Mouse (Mus musculus) C2C12 (cell line): ENCODE results near the gene Cntfr. TPM values are rescaled to one million over a fixed set of nuclear protein-coding genes. Genes with fewer than 3 reads are reported as not detected.

Experiments
- H3K27me3 ChIP-seq: one replicate; pipeline ENCODE4 v1.6.1; 2011; ENCODE audit not compliant: control insufficient read depth, insufficient read depth, insufficient read length
- H3K36me3 ChIP-seq: one replicate; pipeline ENCODE4 v1.6.1; 2011; ENCODE audit not compliant: control insufficient read depth, insufficient read depth
- H3K4me3 ChIP-seq: one replicate; pipeline ENCODE4 v1.5.1; 2011; ENCODE audit warnings: mild to moderate bottlenecking, control low read depth; ENCODE audit not compliant: poor library complexity, insufficient read depth, severe bottlenecking
- H3K79me2 ChIP-seq: one replicate; pipeline ENCODE4 v1.6.1; 2011; ENCODE audit not compliant: control insufficient read depth, insufficient read depth
- H3K79me3 ChIP-seq: one replicate; pipeline ENCODE4 v1.6.1; 2011; ENCODE audit warnings: low read depth, control low read depth
- H3ac ChIP-seq: one replicate; pipeline ENCODE3; 2011; ENCODE audit warnings: low read depth; ENCODE audit not compliant: control insufficient read depth, insufficient read length
- CEBPB ChIP-seq: IDR thresholded peaks from one replicate; pipeline ENCODE4 v1.6.1; 2011; ENCODE audit warnings: low read depth, mild to moderate bottlenecking, control low read depth, moderate library complexity
- CTCF ChIP-seq: IDR thresholded peaks from one replicate; pipeline ENCODE4 v1.5.1; 2011; ENCODE audit not compliant: control insufficient read depth, insufficient read depth, insufficient read length
- FOSL1 ChIP-seq: IDR thresholded peaks from one replicate; pipeline ENCODE4 v1.8.0; 2011; ENCODE audit warnings: mild to moderate bottlenecking, low read length; ENCODE audit not compliant: poor library complexity, insufficient read depth, severe bottlenecking
- MAX ChIP-seq: IDR thresholded peaks from one replicate; pipeline ENCODE4 v1.6.1; 2011; ENCODE audit warnings: mild to moderate bottlenecking, control low read depth
- MYOD1 ChIP-seq: IDR thresholded peaks from one replicate; pipeline ENCODE4 v1.6.1; 2011; ENCODE audit warnings: low read depth; ENCODE audit not compliant: control insufficient read depth, insufficient read length
- MYOG ChIP-seq: IDR thresholded peaks from one replicate; pipeline ENCODE4 v1.6.1; 2011; ENCODE audit not compliant: control insufficient read depth, insufficient read length; ENCODE audit errors: extremely low read depth
- USF1 ChIP-seq: IDR thresholded peaks from one replicate; pipeline ENCODE4 v1.6.1; 2011; ENCODE audit warnings: low read depth, mild to moderate bottlenecking, control low read depth, moderate library complexity
- polyA plus RNA-seq: library from polyadenylated mRNA; unstranded; fragments of >200 nt; fragmentation: generic; extraction: Trizol; gene quantifications from one replicate; pipeline ENCODE4 v1.2.1, GENCODE M21; 2012; ENCODE audit warnings: missing spikeins

Cntfr gene
- polyA plus RNA-seq, 1 experiment, result 0.05 TPM

GRCm38 (mm10) chr4:41658566-41659384 lies 38.1 kb downstream of the Cntfr start:
- Histone ChIP-seq H3K27me3 (peaks cover 15% of the 10 kb centered on the region), H3ac (no peak overlapping the region), H3K36me3 (no peaks in the 10 kb centered on the region), H3K79me3 (no peaks in the 10 kb centered on the region), H3K79me2 (no peaks in the 10 kb centered on the region), H3K4me3 (no peak overlapping the region)
- TF ChIP-seq FOSL1 (no peak), CTCF (no peak), MYOD1 (no peak), CEBPB (no peak)

GRCm38 (mm10) chr4:41655525-41655924 lies 41.4 kb downstream of the Cntfr start:
- H3K79me3 ChIP-seq, result no peaks in the 10 kb centered on the region
- no peak overlapping the region for H3ac ChIP-seq
- no peak for TF ChIP-seq USF1
- TF ChIP-seq MYOG, result no peak
- TF ChIP-seq FOSL1, result no peak
- TF ChIP-seq MYOD1, result no peak
- no peak for TF ChIP-seq CEBPB
- TF ChIP-seq CTCF, result no peak
- TF ChIP-seq MAX, result no peak
- H3K36me3 ChIP-seq, result no peaks in the 10 kb centered on the region
- peaks cover 20% of the 10 kb centered on the region for H3K27me3 ChIP-seq
- no peaks in the 10 kb centered on the region for H3K79me2 ChIP-seq
- H3K4me3 ChIP-seq, result no peak overlapping the region

- H3K79me3 ChIP-seq, result no peaks in the 10 kb centered on the region
- TF ChIP-seq USF1 (no peak), MAX (no peak), MYOG (no peak), MYOD1 (no peak), FOSL1 (no peak), CEBPB (no peak), CTCF (peak; percentile 14)
- H3K36me3 ChIP-seq, result no peaks in the 10 kb centered on the region
- peaks cover 27% of the 10 kb centered on the region for H3K27me3 ChIP-seq
- no peak overlapping the region for H3K4me3 ChIP-seq
- H3ac ChIP-seq, result no peak overlapping the region
- no peaks in the 10 kb centered on the region for H3K79me2 ChIP-seq
Measured at GRCm38 (mm10) chr4:41654217-41654616, 42.7 kb downstream of the Cntfr start.

- Histone ChIP-seq H3K79me3 (no peaks in the 10 kb centered on the region), H3K79me2 (no peaks in the 10 kb centered on the region), H3ac (no peak overlapping the region), H3K36me3 (no peaks in the 10 kb centered on the region), H3K4me3 (no peak overlapping the region), H3K27me3 (peaks cover 27% of the 10 kb centered on the region)
- TF ChIP-seq MYOD1 (no peak), FOSL1 (no peak), USF1 (no peak), CTCF (no peak), MYOG (no peak), CEBPB (no peak), MAX (no peak)
Measured at GRCm38 (mm10) chr4:41653730-41654129, 43.2 kb downstream of the Cntfr start.

GRCm38 (mm10) chr4:41653296-41653695 lies 43.6 kb downstream of the Cntfr start:
- H3ac ChIP-seq, result no peak overlapping the region
- H3K36me3 ChIP-seq, result no peaks in the 10 kb centered on the region
- no peak for TF ChIP-seq MAX
- peak; percentile 58 for TF ChIP-seq CTCF
- H3K79me3 ChIP-seq, result no peaks in the 10 kb centered on the region
- peaks cover 28% of the 10 kb centered on the region for H3K27me3 ChIP-seq
- H3K79me2 ChIP-seq, result no peaks in the 10 kb centered on the region
- H3K4me3 ChIP-seq, result no peak overlapping the region

- H3K79me3 ChIP-seq, result no peaks in the 10 kb centered on the region
- no peak for TF ChIP-seq MYOG
- no peak for TF ChIP-seq FOSL1
- no peak for TF ChIP-seq CTCF
- TF ChIP-seq USF1, result no peak
- no peak for TF ChIP-seq MYOD1
- no peak for TF ChIP-seq CEBPB
- TF ChIP-seq MAX, result no peak
- no peaks in the 10 kb centered on the region for H3K36me3 ChIP-seq
- no peak overlapping the region for H3ac ChIP-seq
- H3K4me3 ChIP-seq, result no peak overlapping the region
- peaks cover 25% of the 10 kb centered on the region for H3K27me3 ChIP-seq
- H3K79me2 ChIP-seq, result no peaks in the 10 kb centered on the region
Measured at GRCm38 (mm10) chr4:41648627-41649026, 48.3 kb downstream of the Cntfr start.
